Mouse (Mus musculus) CD4-positive, CD25-positive, alpha-beta regulatory T cell (primary cell): ENCODE measurements around the gene Spp1. TPM values are rescaled to one million over a fixed set of nuclear protein-coding genes. Genes with fewer than 3 reads are reported as not detected.

Experiments used
- polyA plus RNA-seq: library from polyadenylated mRNA; unstranded; fragments of 100-300 nt; shearing (Covaris generic); gene quantifications from one replicate; pipeline ENCODE4 v1.2.1, GENCODE M21; 2017

Spp1 gene
- polyA plus RNA-seq = not detected

DNA sequence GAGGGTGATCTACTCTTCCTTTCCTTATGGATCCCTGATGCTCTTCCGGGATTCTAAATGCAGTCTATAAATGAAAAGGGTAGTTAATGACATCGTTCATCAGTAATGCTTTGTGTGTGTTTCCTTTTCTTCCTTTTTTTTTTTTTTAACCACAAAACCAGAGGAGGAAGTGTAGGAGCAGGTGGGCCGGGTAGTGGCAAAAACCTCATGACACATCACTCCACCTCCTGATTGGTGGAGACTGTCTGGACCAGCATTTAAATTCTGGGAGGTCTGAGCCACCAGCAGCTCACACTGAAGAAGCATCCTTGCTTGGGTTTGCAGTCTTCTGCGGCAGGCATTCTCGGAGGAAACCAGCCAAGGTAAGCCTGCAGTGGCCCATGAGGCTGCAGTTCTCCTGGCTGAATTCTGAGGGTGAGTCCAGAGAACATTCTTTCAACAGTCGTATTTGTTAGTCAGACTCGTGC is at the start of gene Spp1:
TSS of gene Spp1 (plus strand) at position 284 of the 467 bp plus-strand sequence.

DNA sequence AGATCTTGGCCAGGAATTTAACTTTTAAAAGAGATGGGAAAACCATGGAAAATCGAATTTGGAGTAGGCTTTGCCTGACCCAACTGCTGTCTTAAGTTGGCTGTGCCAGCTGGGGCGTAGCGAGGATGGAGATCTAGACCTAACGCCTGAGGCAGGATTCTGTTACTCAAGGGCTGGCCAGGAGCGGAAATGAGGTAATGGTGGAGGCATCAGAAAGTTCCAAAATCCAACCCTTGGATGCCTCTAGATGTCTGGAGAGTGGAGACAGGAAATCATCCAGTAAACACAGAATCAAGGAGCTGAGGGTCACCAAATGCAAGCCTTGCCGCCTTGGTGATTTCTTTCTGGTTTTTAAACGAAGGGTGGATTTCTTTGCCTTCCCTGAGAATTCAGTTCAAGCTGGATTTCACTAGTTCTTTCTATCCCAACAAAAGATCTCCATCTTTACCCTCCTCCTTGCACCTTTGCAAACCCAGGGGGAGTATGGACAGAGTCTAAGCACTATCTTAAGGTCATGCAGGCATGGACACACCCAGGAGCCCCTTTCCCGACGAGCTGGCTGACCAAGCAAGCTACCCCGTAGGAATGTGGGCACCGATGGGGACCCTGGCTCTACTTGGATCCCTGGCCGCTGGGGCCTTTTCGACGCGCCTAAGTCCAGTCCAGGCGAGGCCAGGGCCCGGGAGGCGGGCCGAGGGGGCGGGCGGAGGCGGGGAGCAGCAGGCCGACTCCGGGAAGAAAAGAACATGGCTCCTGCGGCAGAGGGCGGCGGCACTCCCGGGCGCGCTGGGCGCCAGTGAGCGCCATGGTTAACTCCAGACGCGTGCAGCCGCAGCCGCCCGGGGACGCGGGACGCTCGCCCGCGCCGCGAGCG is 24.2 kb downstream of the Spp1 start, which contains the start of gene Pkd2:
TSS of gene Pkd2 (plus strand) at position 619 of the 874 bp plus-strand sequence.

Other genes starting within 250 kb of the Spp1 start
- not detected for gene Dmp1, start 232.5 kb upstream of the Spp1 start, polyA plus RNA-seq
- gene Ibsp, start 135.9 kb upstream of the Spp1 start, polyA plus RNA-seq = not detected
- gene Mepe, start 109.8 kb upstream of the Spp1 start, polyA plus RNA-seq = not detected
- gene Pkd2, start 24.3 kb downstream of the Spp1 start, polyA plus RNA-seq = 0.19 TPM
- 14.6 TPM for gene BC005561, start 73.2 kb downstream of the Spp1 start, polyA plus RNA-seq